Mouse (Mus musculus): ENCODE data around the gene Fgf10. TPM values are rescaled to one million over a fixed set of nuclear protein-coding genes. Genes with fewer than 3 reads are reported as not detected.

The Fgf10 gene
- polyA plus RNA-seq, 1 experiment from 2014 or later = 9.5 TPM

DNA sequence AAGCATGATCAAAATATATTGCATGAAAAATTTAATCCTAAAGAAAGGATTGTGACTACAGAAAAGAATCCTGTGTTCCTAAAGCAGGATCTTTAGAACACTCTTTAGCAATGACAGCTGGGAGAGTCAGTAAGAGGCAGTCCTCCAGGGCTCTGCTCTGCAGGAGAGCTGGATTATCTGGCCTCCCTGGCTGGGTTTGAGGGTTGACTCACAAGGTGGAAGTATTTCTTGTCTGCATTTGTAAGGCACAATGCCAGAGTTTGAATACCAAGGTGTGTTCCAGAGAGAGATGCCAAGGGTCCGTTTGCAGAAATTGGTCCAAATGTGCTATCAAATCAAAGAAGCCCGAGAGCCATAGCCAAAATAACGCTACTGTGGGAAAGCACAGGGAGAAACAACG, 25.5 kb downstream of the Fgf10 start:
- WGBS = 15% methylated on average over 4 of the region's 4 CpGs
- ATAC-seq = no peak

DNA sequence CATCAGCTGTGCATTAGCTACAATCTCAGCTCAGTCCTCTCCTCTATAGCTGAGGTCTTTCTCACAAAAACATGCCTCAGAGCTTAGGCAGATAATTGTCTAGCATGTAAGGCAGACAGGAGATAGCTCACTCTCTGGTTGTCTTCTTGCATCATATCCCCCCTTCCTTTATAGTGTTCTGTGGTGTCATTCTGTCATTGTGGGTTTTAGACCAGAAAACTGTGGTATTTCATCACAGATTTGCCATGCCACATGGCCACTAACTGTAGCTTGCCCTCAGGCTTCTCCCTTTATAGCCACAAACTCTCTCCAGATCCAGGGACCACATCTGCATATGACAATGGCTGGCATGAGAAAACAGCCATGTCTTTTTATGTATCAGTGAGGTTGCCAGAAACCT, 34.1 kb downstream of the Fgf10 start:
- H3K4me2 ChIP-seq (replicated peaks; ENCODE audit: low read depth, low read length) = no peak overlapping the region
- no peaks in the 10 kb centered on the region for H3K9me3 ChIP-seq (ENCODE audit: low read length)
- no peaks in the 10 kb centered on the region for H3K27me3 ChIP-seq (replicated peaks; ENCODE audit: insufficient read depth, low read length)
- no peak overlapping the region for H3K4me3 ChIP-seq (ENCODE audit: low read depth, low read length)
- H3K9ac ChIP-seq (replicated peaks; ENCODE audit: low read depth) = no peak overlapping the region
- DNase-seq (ENCODE audit: low spot score) (no peak), ATAC-seq (no peak)
- no peak overlapping the region for H3K27ac ChIP-seq (ENCODE audit: low read length)
- TF ChIP-seq CTCF (IDR thresholded peaks at IDR 0.05) (no peak), EP300 (IDR thresholded peaks at IDR 0.05) (no peak)
- H3K4me1 ChIP-seq (ENCODE audit: insufficient read depth, low read depth, low read length) = no peaks in the 10 kb centered on the region
- no peaks in the 10 kb centered on the region for H3K36me3 ChIP-seq (ENCODE audit: insufficient read depth, low read length)

More for the DNA sequence above, 25.5 kb downstream of the Fgf10 start:
- TF ChIP-seq CTCF (IDR thresholded peaks at IDR 0.05) (no peak), EP300 (IDR thresholded peaks at IDR 0.05) (no peak)
- Histone ChIP-seq H3K9me3 (ENCODE audit: low read length) (no peaks in the 10 kb centered on the region), H3K36me3 (ENCODE audit: insufficient read depth, low read length) (no peaks in the 10 kb centered on the region), H3K9ac (replicated peaks; ENCODE audit: low read depth) (no peak overlapping the region), H3K4me3 (ENCODE audit: low read depth, low read length) (no peak overlapping the region), H3K27ac (ENCODE audit: low read length) (no peak overlapping the region), H3K4me1 (ENCODE audit: insufficient read depth, low read depth, low read length) (no peaks in the 10 kb centered on the region), H3K27me3 (replicated peaks; ENCODE audit: insufficient read depth, low read length) (no peaks in the 10 kb centered on the region), H3K4me2 (replicated peaks; ENCODE audit: low read depth, low read length) (no peak overlapping the region)
- peak; percentile 14 for DNase-seq (ENCODE audit: low spot score)

DNA sequence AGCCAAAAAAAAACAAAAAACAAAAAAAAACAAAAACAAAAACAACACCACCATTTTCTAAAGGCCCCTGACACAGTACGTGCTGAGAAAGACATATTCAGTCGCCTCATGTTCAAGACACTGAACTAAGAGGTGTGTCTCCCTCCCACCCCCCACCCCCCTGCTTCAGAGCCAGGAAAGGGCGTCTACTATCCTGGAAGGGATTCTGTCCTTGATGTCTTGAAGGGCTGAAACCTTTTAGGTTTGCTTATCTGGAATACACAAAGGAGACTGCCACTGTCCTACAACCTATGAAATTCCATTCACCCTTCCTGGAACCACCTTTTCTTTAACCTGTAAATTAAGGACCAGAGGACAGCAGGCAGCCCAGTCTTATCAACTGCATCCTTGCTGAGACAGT, 36.1 kb downstream of the Fgf10 start:
- WGBS = 80% methylated on average over 3 of the region's 3 CpGs
- no peak overlapping the region for H3K4me2 ChIP-seq (replicated peaks; ENCODE audit: low read depth, low read length)
- no peak for ATAC-seq

DNA sequence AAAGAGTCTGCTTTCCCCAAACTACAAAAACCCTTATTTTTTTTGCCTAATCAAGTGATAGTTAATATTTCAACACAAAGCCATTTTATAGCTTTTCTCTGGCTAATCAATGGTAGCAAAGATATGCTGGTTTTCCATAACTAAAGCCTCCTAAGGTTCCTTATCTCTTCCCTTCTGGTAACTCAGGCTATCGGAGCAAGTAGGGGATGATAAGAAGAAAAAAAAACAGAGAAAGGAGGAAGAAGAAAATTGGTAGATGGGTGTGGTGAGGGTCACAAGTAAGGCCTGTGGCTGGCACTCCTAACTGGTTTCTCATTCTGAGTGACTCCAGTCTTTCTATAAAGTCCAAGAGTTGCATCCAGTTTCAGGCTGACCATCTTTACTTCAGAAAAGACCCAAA, 40.3 kb downstream of the Fgf10 start:
- Histone ChIP-seq H3K36me3 (ENCODE audit: insufficient read depth, low read length) (no peaks in the 10 kb centered on the region), H3K27ac (ENCODE audit: low read length) (no peak overlapping the region), H3K4me1 (ENCODE audit: insufficient read depth, low read depth, low read length) (no peaks in the 10 kb centered on the region), H3K9ac (replicated peaks; ENCODE audit: low read depth) (no peak overlapping the region), H3K27me3 (replicated peaks; ENCODE audit: insufficient read depth, low read length) (no peaks in the 10 kb centered on the region), H3K4me2 (replicated peaks; ENCODE audit: low read depth, low read length) (no peak overlapping the region), H3K9me3 (ENCODE audit: low read length) (no peaks in the 10 kb centered on the region), H3K4me3 (ENCODE audit: low read depth, low read length) (no peak overlapping the region)
- no peak for DNase-seq (ENCODE audit: low spot score)
- 64% methylated on average over 1 of the region's 1 CpGs for WGBS
- ATAC-seq = no peak
- TF ChIP-seq CTCF (IDR thresholded peaks at IDR 0.05) (no peak), EP300 (IDR thresholded peaks at IDR 0.05) (no peak)

More for the DNA sequence above, 36.1 kb downstream of the Fgf10 start:
- no peaks in the 10 kb centered on the region for H3K4me1 ChIP-seq (ENCODE audit: insufficient read depth, low read depth, low read length)
- H3K27ac ChIP-seq (ENCODE audit: low read length) = no peak overlapping the region
- no peaks in the 10 kb centered on the region for H3K36me3 ChIP-seq (ENCODE audit: insufficient read depth, low read length)
- TF ChIP-seq CTCF (IDR thresholded peaks at IDR 0.05) (no peak), EP300 (IDR thresholded peaks at IDR 0.05) (no peak)
- no peak for DNase-seq (ENCODE audit: low spot score)
- H3K9me3 ChIP-seq (ENCODE audit: low read length) = no peaks in the 10 kb centered on the region
- no peak overlapping the region for H3K9ac ChIP-seq (replicated peaks; ENCODE audit: low read depth)
- H3K27me3 ChIP-seq (replicated peaks; ENCODE audit: insufficient read depth, low read length) = no peaks in the 10 kb centered on the region
- H3K4me3 ChIP-seq (ENCODE audit: low read depth, low read length) = no peak overlapping the region

DNA sequence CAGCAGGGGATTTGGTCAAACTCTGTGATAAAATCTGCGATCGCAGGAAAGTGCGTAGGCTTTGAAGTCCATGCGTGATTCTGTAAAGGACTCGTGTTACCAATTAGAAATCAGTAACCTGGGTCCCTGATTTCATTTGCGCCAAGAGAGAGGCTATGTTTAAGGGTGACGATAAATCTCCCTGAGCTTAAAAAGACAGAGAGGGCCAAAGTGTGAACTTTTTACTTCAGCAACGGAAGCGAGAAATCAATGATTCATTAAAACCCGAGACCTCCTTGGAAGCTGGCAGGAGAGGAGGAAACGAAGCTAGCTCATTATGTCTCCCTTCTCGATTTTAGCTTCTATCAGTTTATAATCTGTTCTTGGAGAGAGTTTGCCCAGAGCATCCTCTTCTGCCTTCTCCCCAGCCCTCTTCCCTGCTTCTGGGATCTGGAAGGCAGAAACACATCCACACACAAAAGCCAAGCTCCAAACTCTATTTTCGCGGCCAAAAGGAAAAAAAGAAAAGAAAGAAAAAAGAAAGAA, 44.1 kb downstream of the Fgf10 start:
- Histone ChIP-seq H3K36me3 (ENCODE audit: insufficient read depth, low read length) (no peaks in the 10 kb centered on the region), H3K4me3 (ENCODE audit: low read depth, low read length) (peak overlapping the region; percentile 47), H3K9me3 (ENCODE audit: low read length) (no peaks in the 10 kb centered on the region), H3K4me1 (ENCODE audit: insufficient read depth, low read depth, low read length) (no peaks in the 10 kb centered on the region), H3K27ac (ENCODE audit: low read length) (no peak overlapping the region), H3K4me2 (replicated peaks; ENCODE audit: low read depth, low read length) (peak overlapping the region; percentile 56), H3K9ac (replicated peaks; ENCODE audit: low read depth) (no peak overlapping the region), H3K27me3 (replicated peaks; ENCODE audit: insufficient read depth, low read length) (0 out of 2 replicates have a peak, but pooled peaks cover 4% of the 10 kb centered on the region)
- DNase-seq (ENCODE audit: low spot score) = no peak
- TF ChIP-seq EP300 (IDR thresholded peaks at IDR 0.05) (no peak), CTCF (IDR thresholded peaks at IDR 0.05) (no peak)
- WGBS = 2% methylated on average over 14 of the region's 14 CpGs
- ATAC-seq = no peak

DNA sequence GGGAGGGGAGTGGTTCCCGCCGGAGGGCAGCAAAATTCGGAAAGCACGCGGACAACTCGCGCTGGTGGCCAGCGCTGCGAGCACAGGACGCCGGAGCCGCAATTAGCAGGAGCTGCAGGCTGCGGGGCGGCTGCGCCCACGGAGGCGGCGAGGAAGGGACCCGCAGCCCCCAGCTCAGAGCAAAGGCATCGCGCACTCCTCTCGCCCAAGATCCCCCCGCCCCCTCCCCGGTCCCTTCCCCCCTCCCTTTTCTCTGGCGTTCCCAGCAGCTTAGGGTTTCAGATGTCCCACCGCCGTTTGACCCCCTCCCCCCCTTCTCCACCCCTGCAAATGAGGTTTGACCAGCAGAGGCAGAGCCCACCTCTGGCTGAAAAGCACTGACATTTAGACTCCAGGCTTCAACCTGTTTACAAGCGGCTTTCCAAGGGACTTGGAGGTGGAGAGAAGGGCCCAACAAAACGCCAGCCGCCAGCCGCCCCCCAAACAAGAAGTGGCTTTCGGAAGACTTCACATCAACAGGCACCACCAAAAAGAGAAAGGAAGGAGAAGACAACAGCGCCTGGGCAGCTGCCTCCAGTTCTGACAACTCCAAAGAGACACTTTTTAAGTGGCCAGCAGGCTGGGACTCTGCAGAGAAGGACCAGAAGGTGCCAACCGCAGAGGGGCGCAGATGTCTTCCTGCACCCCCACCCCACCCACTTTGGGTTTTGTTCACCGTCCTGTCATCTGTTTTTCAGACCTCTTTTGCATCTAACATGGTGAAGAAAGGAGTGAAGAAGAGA, 44.9 kb downstream of the Fgf10 start:
- Histone ChIP-seq H3K27me3 (replicated peaks; ENCODE audit: insufficient read depth, low read length) (0 out of 2 replicates have a peak, but pooled peaks cover 4% of the 10 kb centered on the region), H3K9ac (replicated peaks; ENCODE audit: low read depth) (0 out of 2 replicates have a peak overlapping the region, but pooled peaks have one; percentile 3), H3K27ac (ENCODE audit: low read length) (peak overlapping the region; percentile 73), H3K9me3 (ENCODE audit: low read length) (no peaks in the 10 kb centered on the region), H3K4me1 (ENCODE audit: insufficient read depth, low read depth, low read length) (no peaks in the 10 kb centered on the region), H3K4me3 (ENCODE audit: low read depth, low read length) (peak overlapping the region; percentile 47), H3K4me2 (replicated peaks; ENCODE audit: low read depth, low read length) (peak overlapping the region; percentile 56), H3K36me3 (ENCODE audit: insufficient read depth, low read length) (no peaks in the 10 kb centered on the region)
- ATAC-seq (peak; percentile 53), DNase-seq (ENCODE audit: low spot score) (peak; percentile 49)
- 1% methylated on average over 23 of the region's 36 CpGs for WGBS
- TF ChIP-seq EP300 (IDR thresholded peaks at IDR 0.05) = no peak
- TF ChIP-seq CTCF (IDR thresholded peaks at IDR 0.05) = no peak; the same call in 1 of the 2 replicates

Measured in lung, postnatal 0 days (tissue).